Mouse (Mus musculus) midbrain, embryonic 10.5 days (tissue): ENCODE data around the gene 6430550D23Rik. TPM values are rescaled to one million over a fixed set of nuclear protein-coding genes. Genes with fewer than 3 reads are reported as not detected.
"Not testable (repeated sequence)": the region's sequence is repeated elsewhere in the genome, so short reads cannot be mapped to it uniquely, and the experiment has no call there.

Experiments used
- DNase-seq: peaks from one replicate; pipeline ENCODE4 v3.0.0-alpha.2; 2017; ENCODE audit warnings: low spot score
- H3K27ac ChIP-seq: fragments of 300-500 bp; sonication (generic); replicated peaks from 2 replicates; pipeline ENCODE4 v1.5.1; 2016; ENCODE audit warnings: mild to moderate bottlenecking
- H3K27me3 ChIP-seq: fragments of 300-500 bp; sonication (generic); 2 replicates; pipeline ENCODE4 v1.6.1; 2016; ENCODE audit warnings: low read depth, mild to moderate bottlenecking; ENCODE audit not compliant: poor library complexity, severe bottlenecking
- H3K36me3 ChIP-seq: fragments of 300-500 bp; sonication (generic); 2 replicates; pipeline ENCODE4 v1.6.1; 2016; ENCODE audit warnings: mild to moderate bottlenecking, moderate library complexity
- H3K4me1 ChIP-seq: fragments of 300-500 bp; sonication (generic); 2 replicates; pipeline ENCODE4 v1.6.1; 2016
- H3K4me3 ChIP-seq: fragments of 300-500 bp; sonication (generic); 2 replicates; pipeline ENCODE4 v1.5.1; 2016; ENCODE audit warnings: mild to moderate bottlenecking, moderate library complexity
- H3K9me3 ChIP-seq: fragments of 300-500 bp; sonication (generic); replicated peaks from 2 replicates; pipeline ENCODE4 v1.6.1; 2016; ENCODE audit warnings: mild to moderate bottlenecking
- WGBS: fragments of 180-500 bp; shearing (Covaris S2); methylation state at CpG from one replicate; pipeline ENCODE4 v1.1.7; 2016; 5-methylcytosine and 5-hydroxymethylcytosine counted together
- polyA plus RNA-seq: library from polyadenylated mRNA; unstranded; fragments of >200 nt; fragmentation: Nextera tagmentation; extraction: Ambion mirVana; gene quantifications from 2 replicates; pipeline ENCODE4 v1.2.1, GENCODE M21; 2016

6430550D23Rik gene
- polyA plus RNA-seq, 1 experiment from 2014 or later, result 1.2 TPM

DNA sequence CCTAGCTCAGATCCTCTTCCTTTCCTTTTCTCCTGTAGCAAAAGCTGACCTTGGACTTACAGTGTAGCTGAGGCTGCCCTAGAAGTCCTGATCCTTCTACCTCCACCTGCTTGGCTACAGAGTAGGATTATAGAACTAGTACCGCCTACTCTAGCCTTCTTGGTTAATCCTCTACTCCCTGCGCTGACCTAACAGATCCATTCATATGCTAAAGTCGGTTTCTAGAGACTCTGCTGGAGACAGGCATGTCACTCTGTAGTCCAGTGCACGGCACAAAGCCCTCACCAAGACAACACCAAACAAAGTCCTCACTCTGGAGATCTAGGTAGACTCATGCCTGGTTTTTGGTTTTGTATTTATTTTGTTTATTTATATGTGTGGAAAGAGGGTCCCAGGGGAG, 61.3 kb downstream of the 6430550D23Rik start:
- DNase-seq, result no peak
- no peaks in the 10 kb centered on the region for H3K36me3 ChIP-seq
- peak overlapping the region; percentile 33 for H3K27ac ChIP-seq
- no peaks in the 10 kb centered on the region for H3K9me3 ChIP-seq
- H3K27me3 ChIP-seq, result peaks cover 11% of the 10 kb centered on the region
- 5% methylated on average over 4 of the region's 4 CpGs for WGBS
- peaks cover 44% of the 10 kb centered on the region for H3K4me1 ChIP-seq
- H3K4me3 ChIP-seq, result no peak overlapping the region

DNA sequence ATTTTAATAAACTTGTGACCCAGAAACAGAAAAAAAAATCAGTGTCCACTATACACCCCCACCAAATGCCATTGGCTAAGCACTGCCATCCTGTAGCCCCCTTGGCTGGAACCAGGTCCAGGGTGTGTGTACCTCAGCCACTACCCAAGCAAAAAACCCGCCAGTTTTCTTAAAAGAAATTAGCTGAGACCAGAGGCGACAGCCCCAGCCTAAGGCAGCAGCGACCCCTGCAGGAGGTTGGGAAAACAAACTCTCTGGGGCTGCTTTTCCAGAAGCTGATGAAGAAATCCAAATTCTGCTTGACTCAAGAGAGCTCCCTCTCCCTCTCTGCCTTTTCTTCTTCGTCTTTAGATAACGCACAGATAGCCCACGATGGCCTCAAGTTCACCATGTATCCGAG, 61.7 kb downstream of the 6430550D23Rik start:
- peaks cover 44% of the 10 kb centered on the region for H3K4me1 ChIP-seq
- H3K36me3 ChIP-seq, result no peaks in the 10 kb centered on the region
- H3K9me3 ChIP-seq, result no peaks in the 10 kb centered on the region
- 2% methylated on average over 7 of the region's 7 CpGs for WGBS
- DNase-seq, result peak; percentile 70
- H3K27me3 ChIP-seq, result peaks cover 11% of the 10 kb centered on the region
- H3K27ac ChIP-seq, result peak overlapping the region; percentile 33
- no peak overlapping the region for H3K4me3 ChIP-seq

DNA sequence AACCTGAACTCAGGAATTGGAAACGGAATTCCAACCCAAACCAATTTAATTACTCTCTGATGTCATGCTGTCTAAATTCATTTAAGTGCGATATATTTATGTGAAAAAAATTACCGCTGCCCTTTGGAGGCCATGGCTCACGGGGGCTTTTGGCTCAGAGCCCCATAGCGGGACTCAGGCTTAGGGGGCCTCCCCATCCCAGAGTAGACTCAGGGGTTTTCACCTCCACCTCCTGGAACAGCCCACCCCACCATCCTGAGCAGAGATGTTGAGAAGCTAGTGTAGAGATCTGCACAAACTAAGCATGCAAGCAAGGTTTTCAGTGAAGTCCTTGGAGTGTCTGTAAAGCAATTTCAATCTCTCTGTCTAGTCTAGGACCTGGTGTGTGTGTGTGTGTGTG, 62.2 kb downstream of the 6430550D23Rik start:
- no peak overlapping the region for H3K4me3 ChIP-seq
- peaks cover 44% of the 10 kb centered on the region for H3K4me1 ChIP-seq
- WGBS, result 85% methylated on average over 5 of the region's 5 CpGs
- H3K27ac ChIP-seq, result no peak overlapping the region
- H3K9me3 ChIP-seq, result no peaks in the 10 kb centered on the region
- no peak for DNase-seq
- H3K27me3 ChIP-seq, result peaks cover 11% of the 10 kb centered on the region
- no peaks in the 10 kb centered on the region for H3K36me3 ChIP-seq

DNA sequence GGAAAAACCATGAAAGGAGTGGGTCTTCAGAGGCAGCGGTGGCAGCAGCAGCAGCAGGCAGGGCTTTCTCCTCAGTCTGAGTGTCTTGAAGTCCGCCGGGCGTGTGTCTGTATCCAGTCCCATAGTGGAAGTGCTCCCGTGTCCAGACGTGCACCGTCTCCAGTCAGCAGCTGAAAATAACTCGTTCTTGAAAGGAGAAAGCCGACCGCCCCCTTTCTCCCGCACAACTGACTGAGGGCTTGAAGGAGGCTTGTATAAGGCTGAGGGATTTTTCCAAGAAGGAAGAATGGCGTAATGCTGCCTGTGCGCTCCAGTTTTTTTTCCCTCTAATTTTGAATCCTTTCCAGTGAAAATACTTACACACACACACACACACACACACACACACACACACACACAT, 62.7 kb downstream of the 6430550D23Rik start, which contains the start of gene Gdf5:
Gene Gdf5 (minus strand): TSS at position 244 of the 400 bp plus-strand sequence.
- H3K4me1 ChIP-seq, result peaks cover 44% of the 10 kb centered on the region

DNA sequence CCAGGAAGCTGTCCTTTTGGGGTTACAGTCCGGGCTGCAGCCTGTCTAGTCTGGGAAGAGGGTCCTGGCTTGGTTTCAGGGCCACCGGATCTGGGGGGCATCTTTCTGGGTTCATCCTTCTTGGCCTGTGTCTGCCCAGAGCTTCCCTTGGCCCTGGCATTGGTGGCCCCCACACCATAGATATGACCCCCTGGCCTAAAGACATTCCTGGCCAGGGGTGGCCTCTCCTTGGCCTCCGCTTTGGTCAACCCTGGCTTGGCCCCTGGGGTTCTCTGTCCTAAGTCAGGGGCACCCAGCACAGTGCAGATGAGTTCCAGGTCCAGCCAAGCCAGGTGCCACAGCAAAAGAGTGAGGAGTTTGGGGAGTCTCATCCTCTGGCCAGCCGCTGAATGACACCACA, 63.1 kb downstream of the 6430550D23Rik start:
- Histone ChIP-seq H3K36me3 (no peaks in the 10 kb centered on the region), H3K9me3 (no peaks in the 10 kb centered on the region), H3K27ac (peak overlapping the region; percentile 52), H3K27me3 (peaks cover 11% of the 10 kb centered on the region), H3K4me1 (peaks cover 44% of the 10 kb centered on the region), H3K4me3 (no peak overlapping the region)
- DNase-seq, result no peak
- 77% methylated on average over 4 of the region's 4 CpGs for WGBS

More for the DNA sequence above, 62.7 kb downstream of the 6430550D23Rik start, which contains the start of gene Gdf5:
- no peaks in the 10 kb centered on the region for H3K36me3 ChIP-seq
- peak within 1 kb of the TSS; percentile 52 for H3K27ac ChIP-seq
- no peak within 1 kb of the TSS for H3K4me3 ChIP-seq
- 60% methylated on average over 13 of the region's 13 CpGs for WGBS
- H3K9me3 ChIP-seq, result no peaks in the 10 kb centered on the region
- H3K27me3 ChIP-seq, result peaks cover 11% of the 10 kb centered on the region
- no peak for DNase-seq

DNA sequence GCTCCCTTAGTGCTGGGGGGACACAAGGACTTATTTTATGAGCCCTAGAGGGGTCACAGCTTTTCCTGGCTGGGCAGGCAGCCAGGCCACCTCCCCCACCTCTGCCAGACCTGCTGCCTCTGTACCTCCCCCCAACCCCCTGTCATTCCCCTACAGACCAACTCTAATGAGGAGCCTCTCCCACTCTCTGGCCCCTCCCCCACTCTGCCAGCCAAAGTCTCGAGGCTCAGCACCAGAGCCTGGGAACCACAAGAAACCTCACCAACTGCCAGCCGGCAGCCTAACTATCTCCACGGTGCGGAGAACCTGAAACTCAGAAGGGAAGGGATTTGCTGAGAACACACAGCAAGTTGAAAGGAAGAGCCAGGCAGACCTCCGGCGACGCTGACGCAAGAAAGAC, 64.3 kb downstream of the 6430550D23Rik start:
- Histone ChIP-seq H3K4me1 (peaks cover 44% of the 10 kb centered on the region), H3K27me3 (peaks cover 11% of the 10 kb centered on the region), H3K36me3 (no peaks in the 10 kb centered on the region), H3K9me3 (no peaks in the 10 kb centered on the region), H3K4me3 (peak overlapping the region; percentile 34), H3K27ac (peak overlapping the region; percentile 69)
- 2% methylated on average over 8 of the region's 8 CpGs for WGBS
- peak; percentile 35 for DNase-seq

DNA sequence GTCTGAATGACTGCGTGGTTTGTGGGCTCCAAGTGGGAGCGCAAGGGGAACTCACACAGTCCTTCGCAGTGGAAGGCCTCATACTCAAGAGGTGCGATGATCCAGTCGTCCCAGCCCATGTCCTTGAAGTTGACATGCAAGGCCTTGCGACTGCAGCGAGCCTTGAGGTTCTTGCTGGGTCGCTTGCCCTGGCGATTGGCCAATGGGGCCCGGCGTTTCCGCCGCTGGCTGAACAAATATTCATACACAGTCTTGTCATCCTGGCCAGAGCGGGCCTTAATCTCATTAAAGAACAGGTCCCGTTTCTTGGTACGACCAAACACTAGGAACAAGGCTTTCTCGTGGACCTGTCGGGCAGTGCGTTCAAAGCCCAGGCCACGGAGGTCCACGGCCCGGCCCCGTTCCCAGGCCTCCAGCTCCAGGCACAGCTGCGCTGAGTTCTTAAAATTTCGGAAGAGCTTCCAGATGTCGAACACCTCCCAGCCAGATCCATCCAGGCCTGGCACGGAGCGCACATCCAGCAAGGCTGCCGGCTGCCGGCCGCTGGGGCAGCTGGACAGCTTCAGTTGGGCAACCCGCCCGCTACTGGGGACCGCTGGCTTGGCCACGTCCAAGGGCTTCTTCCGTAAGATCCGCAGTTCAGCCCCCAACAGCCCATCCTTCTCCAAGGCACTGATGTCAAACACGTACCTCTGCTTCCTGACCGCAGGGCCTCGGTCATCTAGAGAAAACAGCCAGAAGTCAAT, 65.9 kb downstream of the 6430550D23Rik start:
- Histone ChIP-seq H3K27me3 (peaks cover 11% of the 10 kb centered on the region), H3K4me1 (peaks cover 41% of the 10 kb centered on the region), H3K36me3 (no peaks in the 10 kb centered on the region), H3K27ac (no peak overlapping the region), H3K9me3 (no peaks in the 10 kb centered on the region), H3K4me3 (no peak overlapping the region)
- WGBS, result 95% methylated on average over 40 of the region's 40 CpGs
- no peak for DNase-seq

DNA sequence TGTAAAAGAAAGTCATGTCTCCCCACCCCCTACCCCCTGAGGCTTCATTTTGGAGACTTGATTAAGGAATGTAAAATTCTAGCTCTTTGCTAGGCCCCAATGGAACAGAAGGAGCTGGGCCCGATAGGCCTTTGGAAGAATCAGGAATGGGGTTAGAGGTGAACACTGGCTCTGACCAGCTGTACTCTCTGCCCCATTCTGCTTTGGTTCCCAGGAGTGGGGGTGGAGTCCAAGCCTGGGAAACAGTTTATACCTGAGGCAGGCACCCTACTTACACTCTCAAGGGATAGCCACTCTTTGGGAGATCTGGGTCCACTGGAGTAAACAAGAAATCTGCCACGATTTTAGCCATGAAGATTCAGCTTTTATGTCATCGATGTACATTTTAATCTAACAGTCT, 67.1 kb downstream of the 6430550D23Rik start, which contains the start of gene Gm15557:
Gene Gm15557 (plus strand): TSS at position 48 of the 400 bp plus-strand sequence.
- Histone ChIP-seq H3K36me3 (no peaks in the 10 kb centered on the region), H3K4me3 (no peak within 1 kb of the TSS), H3K4me1 (peaks cover 29% of the 10 kb centered on the region), H3K9me3 (no peaks in the 10 kb centered on the region), H3K27me3 (peaks cover 11% of the 10 kb centered on the region), H3K27ac (no peak within 1 kb of the TSS)
- WGBS, result 86% methylated on average over 3 of the region's 3 CpGs
- no peak for DNase-seq

DNA sequence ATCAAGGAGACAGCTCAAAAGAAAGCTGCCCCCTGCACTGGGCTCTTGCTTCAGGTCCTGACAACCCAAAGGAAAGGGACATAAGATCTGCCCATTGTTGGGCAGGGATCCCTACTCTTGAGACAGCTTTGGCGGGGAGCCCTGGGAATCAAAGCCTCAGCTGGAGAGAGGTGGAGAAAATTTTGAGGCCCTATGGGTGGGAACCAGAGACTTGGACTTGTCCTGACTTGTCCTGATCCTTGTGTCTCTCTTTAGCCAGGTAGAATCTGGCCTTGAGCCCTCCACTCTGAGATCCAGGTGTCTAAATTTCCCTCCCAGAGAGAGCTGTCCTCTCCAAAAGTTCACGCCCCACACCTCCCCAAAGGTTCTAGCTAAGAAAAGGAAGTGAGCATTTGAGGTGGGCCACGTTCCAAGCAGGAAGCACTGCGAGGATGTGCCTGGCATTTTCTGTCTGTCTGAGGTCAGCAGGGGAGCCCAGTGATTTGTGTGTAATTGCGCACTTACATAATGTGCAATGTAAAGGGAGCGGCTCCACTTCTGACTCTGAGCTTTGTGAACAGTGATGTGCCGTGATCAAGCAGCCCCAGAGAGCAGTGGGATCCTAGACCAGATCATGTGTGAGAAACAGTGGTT, 67.8 kb downstream of the 6430550D23Rik start:
- Histone ChIP-seq H3K4me1 (peaks cover 22% of the 10 kb centered on the region), H3K9me3 (no peaks in the 10 kb centered on the region), H3K27ac (no peak overlapping the region), H3K27me3 (peaks cover 11% of the 10 kb centered on the region), H3K4me3 (no peak overlapping the region), H3K36me3 (no peaks in the 10 kb centered on the region)
- no peak for DNase-seq
- 79% methylated on average over 7 of the region's 7 CpGs for WGBS

DNA sequence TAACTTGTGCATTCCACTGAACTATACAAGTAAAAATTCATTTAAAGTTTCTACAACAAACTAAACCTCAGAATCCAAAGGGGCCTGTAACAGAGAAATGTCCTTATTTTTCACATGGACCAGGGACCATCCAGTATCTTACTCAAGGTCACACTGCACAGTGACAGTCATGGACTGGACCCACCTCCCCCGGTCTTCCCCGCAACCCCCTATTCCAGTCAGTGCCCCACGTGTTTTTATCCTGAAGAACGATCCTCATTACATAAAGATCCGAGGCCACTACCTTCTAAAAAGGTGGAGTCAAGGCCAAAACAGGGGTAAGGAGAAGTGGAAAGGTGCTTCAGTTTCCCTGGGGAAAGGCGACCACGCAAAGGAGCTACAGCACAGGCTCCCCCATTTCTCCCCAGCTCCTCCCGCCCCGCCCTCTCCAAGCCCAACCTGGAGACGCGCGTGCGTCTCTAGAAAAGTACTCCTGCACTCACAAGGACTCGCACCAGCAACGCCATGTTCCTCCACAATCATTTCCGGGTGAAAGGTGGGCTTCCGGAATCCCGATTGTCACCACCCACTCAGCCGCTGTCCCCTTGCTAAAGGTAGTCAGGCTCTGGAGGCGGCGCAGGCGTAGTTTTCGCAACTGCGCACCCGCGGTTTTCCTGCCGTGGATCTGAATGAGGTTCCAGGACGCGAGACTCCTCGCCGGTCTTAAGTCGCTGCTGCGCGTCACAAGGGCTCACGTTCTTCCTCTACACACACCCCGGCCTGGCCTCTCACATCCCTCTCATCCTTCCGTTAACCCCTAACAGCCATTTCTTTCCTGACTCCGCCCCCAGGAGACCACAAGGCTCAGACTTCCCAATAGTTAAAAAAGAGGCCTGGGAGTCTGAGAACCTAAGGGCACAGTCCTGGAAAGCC, 78.0 kb downstream of the 6430550D23Rik start, which contains the start of gene Uqcc1:
Gene Uqcc1 (minus strand): TSS at position 780 of the 912 bp plus-strand sequence.
- Histone ChIP-seq H3K4me3 (peak within 1 kb of the TSS; percentile 74), H3K27ac (peak within 1 kb of the TSS; percentile 92), H3K9me3 (no peaks in the 10 kb centered on the region), H3K4me1 (peaks cover 19% of the 10 kb centered on the region), H3K27me3 (no peaks in the 10 kb centered on the region), H3K36me3 (peaks cover 7% of the 10 kb centered on the region)
- WGBS, result under 1% methylated on average over 38 of the region's 38 CpGs
- DNase-seq, result peak; percentile 91

DNA sequence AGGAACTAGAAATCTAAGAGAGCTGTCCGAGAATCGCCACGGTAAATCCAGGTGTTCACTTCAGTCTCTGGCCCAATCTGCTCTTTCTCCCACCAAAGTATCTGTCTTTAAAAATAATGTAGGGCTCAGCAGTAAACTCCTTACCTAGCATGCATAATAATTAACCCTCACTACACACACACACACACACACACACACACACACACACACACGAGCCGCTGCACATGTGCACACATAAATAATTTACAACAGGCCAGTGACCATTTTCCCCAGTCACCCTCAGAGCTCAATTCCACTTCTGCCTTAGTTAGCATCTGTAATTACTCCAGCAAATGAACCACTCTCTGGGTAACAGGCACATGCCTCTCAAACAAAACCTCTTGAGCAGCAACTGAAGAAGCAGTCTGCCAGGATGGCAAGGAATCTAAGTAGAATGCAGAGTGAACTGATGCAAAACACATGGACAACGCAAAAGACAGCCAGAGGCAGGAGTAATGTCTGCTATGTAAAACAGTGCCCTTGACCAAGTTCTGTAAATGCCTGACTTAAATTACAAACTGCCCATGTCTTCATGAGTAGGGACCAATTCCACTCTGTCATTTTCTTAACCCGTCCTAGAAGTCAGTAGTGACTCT, 78.9 kb downstream of the 6430550D23Rik start:
- Histone ChIP-seq H3K4me3 (peak overlapping the region; percentile 74), H3K9me3 (no peaks in the 10 kb centered on the region), H3K27me3 (no peaks in the 10 kb centered on the region), H3K27ac (no peak overlapping the region), H3K4me1 (peaks cover 19% of the 10 kb centered on the region), H3K36me3 (peaks cover 17% of the 10 kb centered on the region)
- DNase-seq, result no peak
- 85% methylated on average over 7 of the region's 7 CpGs for WGBS

DNA sequence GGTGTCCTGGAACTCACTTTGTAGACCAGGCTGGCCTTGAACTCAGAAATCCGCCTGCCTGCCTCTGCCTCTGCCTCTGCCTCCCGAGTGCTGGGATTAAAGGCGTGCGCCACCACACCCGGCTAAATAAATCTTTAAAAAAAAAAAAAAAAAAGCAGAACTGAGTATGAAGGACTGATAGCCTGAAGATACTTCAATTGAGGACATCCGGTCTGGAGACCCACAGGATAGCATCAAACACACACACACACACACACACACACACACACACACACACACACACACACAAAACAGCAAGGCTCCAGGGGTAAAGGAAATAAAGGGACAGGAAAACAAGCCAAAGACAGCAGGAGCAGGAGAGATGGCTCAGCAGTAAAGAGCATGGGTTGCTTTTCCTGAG, 82.6 kb downstream of the 6430550D23Rik start:
- Histone ChIP-seq H3K4me1 (peaks cover 12% of the 10 kb centered on the region), H3K36me3 (peaks cover 35% of the 10 kb centered on the region)
- not testable (repeated sequence) for H3K9me3 ChIP-seq, H3K4me3 ChIP-seq, H3K27me3 ChIP-seq, H3K27ac ChIP-seq, DNase-seq
- 94% methylated on average over 6 of the region's 6 CpGs for WGBS
